Mouse (Mus musculus) heart, postnatal 25 days (tissue): ENCODE measurements around the gene Gast. TPM values are rescaled to one million over a fixed set of nuclear protein-coding genes. Genes with fewer than 3 reads are reported as not detected.
"Not testable (repeated sequence)": the region's sequence is repeated elsewhere in the genome, so short reads cannot be mapped to it uniquely, and the experiment has no call there.

Experiments used
- DNase-seq: peaks from one replicate; pipeline ENCODE4 v3.0.0; 2022; ENCODE audit warnings: low spot score
- intact Hi-C: fragments of 180-260 bp; cut with DNase I; formaldehyde crosslinking; loops from one replicate; pipeline ENCODE4 v1.15.1; 2025
- total RNA-seq, 2 experiments: library from RNA; stranded (reverse); gene quantifications; 2 replicates each; pipeline ENCODE4 v1.2.3; 2021

The Gast gene
- total RNA-seq, 2 experiments from 2014 or later = not detected

- DNase-seq = no peak
- intact Hi-C loops = loop anchor here (5.0 kb wide), 1 partner anchor 191 kb away; the partner anchor contains the start of gene Ttc25
These were observed 22.0 kb downstream of the Gast start, which contains the start of gene Hap1 for GRCm38 (mm10) chr11:100355972-100356818. TSS of gene Hap1 (minus strand) at chr11:100356128.

GRCm38 (mm10) chr11:100356819-100357211, 22.6 kb downstream of the Gast start:
- DNase-seq = no peak
- intact Hi-C loops = loop anchor here (5.0 kb wide), 1 partner anchor 190 kb away; the partner anchor contains the start of gene Ttc25

- intact Hi-C loops = loop anchor here (5.0 kb wide), 1 partner anchor 190 kb away; the partner anchor contains the start of gene Ttc25
- DNase-seq = no peak
These were observed 23.2 kb downstream of the Gast start for GRCm38 (mm10) chr11:100357408-100357807.

GRCm38 (mm10) chr11:100360175-100360574, 26.0 kb downstream of the Gast start:
- no peak for DNase-seq
- intact Hi-C loops = no loop called here

GRCm38 (mm10) chr11:100361059-100361458, 26.9 kb downstream of the Gast start:
- intact Hi-C loops, DNase-seq: not testable (repeated sequence)

- intact Hi-C loops = loop anchor here (1.0 to 2.0 kb wide), 2 partner anchors 46 to 110 kb away; partner anchors contain the start of gene Klhl11
- DNase-seq = no peak
These were observed 28.2 kb downstream of the Gast start for GRCm38 (mm10) chr11:100362209-100362978.

GRCm38 (mm10) chr11:100362979-100363562, 28.9 kb downstream of the Gast start:
- no peak for DNase-seq
- intact Hi-C loops = loop anchor here (1.0 to 2.0 kb wide), 2 partner anchors 45 to 110 kb away; partner anchors contain the start of gene Klhl11

GRCm38 (mm10) chr11:100369145-100369544, 34.9 kb downstream of the Gast start:
- intact Hi-C loops = no loop called here

GRCm38 (mm10) chr11:100369822-100370221, 35.6 kb downstream of the Gast start:
- DNase-seq = no peak
- intact Hi-C loops = no loop called here

More at GRCm38 (mm10) chr11:100369145-100369544, 34.9 kb downstream of the Gast start:
- DNase-seq = no peak

- intact Hi-C loops = no loop called here
- no peak for DNase-seq
These were observed 37.9 kb downstream of the Gast start for GRCm38 (mm10) chr11:100371981-100372558.

- DNase-seq = no peak
- intact Hi-C loops = no loop called here
These were observed 40.9 kb downstream of the Gast start for GRCm38 (mm10) chr11:100375127-100375526.

- no peak for DNase-seq
- intact Hi-C loops = loop anchor here (2.0 kb wide), 1 partner anchor 15 kb away; no protein-coding TSS in a partner anchor
These were observed 41.8 kb downstream of the Gast start for GRCm38 (mm10) chr11:100376005-100376404.

- intact Hi-C loops = loop anchor here (2.0 kb wide), 1 partner anchor 14 kb away; no protein-coding TSS in a partner anchor
- no peak for DNase-seq
These were observed 42.7 kb downstream of the Gast start for GRCm38 (mm10) chr11:100376746-100377389.

GRCm38 (mm10) chr11:100377989-100378388, 43.8 kb downstream of the Gast start:
- DNase-seq = no peak
- intact Hi-C loops = loop anchor here (2.0 kb wide), 1 partner anchor 13 kb away; no protein-coding TSS in a partner anchor

- DNase-seq = no peak
- intact Hi-C loops = no loop called here
These were observed 44.2 kb downstream of the Gast start for GRCm38 (mm10) chr11:100378446-100378845.

GRCm38 (mm10) chr11:100379311-100379710, 45.1 kb downstream of the Gast start:
- no peak for DNase-seq
- intact Hi-C loops = no loop called here

GRCm38 (mm10) chr11:100382682-100383081, 48.5 kb downstream of the Gast start:
- intact Hi-C loops = no loop called here
- DNase-seq = no peak

GRCm38 (mm10) chr11:100385016-100385415, 50.8 kb downstream of the Gast start:
- intact Hi-C loops = no loop called here
- no peak for DNase-seq

- no peak for DNase-seq
- intact Hi-C loops = no loop called here
These were observed 52.4 kb downstream of the Gast start for GRCm38 (mm10) chr11:100386586-100386985.
